Mouse (Mus musculus) ovary, adult 18-20 months (tissue): ENCODE results near the gene BC034090.
"Not testable (repeated sequence)": the region's sequence is repeated elsewhere in the genome, so short reads cannot be mapped to it uniquely, and the experiment has no call there.

Experiments used
- DNase-seq: peaks from one replicate; pipeline ENCODE4 v3.0.0; 2022; ENCODE audit warnings: low spot score, mixed read lengths

The BC034090 gene

DNA sequence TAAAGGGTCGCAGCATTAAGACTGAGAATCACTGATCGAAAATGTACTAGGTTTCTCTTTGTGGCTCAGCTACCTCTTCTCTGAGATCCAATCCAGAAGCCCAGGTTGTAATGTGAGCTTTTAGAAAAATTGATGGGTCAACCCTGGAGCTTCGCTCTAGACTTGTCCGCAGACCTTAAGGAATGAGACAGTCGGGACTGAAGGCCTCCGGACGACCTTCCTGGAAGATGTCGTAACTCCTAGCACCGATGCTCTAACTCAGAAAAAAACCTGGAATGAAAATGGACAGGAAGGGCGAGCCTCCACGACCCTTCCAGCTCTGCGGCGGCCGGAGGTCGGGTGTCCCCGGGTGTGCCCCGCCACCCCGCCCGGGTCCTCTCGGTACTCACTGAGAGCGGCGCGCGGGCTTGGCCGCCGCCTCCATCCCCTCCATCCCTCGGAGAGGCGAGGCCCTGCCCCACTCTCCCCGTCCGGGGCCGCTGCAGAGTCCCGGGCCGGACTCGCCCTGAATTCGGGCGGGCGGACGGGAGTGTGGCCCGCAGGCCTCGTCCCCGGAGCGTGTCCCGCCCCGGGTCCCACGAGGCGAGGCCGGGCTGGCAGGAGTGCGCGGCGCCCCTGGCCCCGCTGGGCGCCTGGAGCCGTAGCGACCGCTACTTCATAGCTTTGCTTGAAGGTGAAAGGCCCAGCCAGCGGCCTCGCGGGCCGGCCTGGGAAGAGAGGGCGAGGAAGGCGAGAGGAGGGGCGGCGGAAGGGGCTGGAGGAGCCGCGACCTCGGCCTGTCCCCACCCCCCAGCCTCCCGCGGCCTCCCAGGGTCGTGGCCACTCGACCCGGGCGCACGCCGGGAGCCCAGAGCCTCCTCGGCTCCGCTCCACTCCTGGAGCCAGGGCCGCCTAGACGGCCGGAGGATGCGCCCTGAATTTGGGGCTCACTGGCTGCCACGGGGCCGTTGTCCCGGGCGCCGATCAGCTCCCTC lies at the start of gene BC034090:
TSS of gene BC034090 (minus strand) at position 648 of the 974 bp plus-strand sequence.
- peak; percentile 59 for DNase-seq

- DNase-seq = no peak
Measured at GRCm38 (mm10) chr1:155293446-155293845, 49.2 kb upstream of the BC034090 start.

DNA sequence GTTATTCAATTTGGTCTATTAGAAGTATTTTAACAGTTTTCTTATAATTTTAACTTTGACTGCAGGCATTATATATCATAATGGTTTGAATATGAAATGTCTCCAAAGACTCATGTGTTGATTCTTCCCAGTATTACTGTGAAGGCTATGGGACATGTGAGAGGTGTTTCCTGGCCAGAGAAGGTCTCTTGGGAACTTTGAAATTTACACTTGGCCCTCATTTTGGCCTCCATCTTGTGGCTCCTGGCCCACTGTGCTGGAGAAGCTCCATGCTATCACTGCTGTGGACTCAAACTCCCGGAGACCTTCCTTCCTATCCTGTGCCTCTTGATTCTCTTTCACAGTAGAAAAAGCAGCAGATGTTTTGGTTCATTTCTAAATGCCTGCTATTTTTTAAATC lies 45.2 kb upstream of the BC034090 start:
- no peak for DNase-seq

DNA sequence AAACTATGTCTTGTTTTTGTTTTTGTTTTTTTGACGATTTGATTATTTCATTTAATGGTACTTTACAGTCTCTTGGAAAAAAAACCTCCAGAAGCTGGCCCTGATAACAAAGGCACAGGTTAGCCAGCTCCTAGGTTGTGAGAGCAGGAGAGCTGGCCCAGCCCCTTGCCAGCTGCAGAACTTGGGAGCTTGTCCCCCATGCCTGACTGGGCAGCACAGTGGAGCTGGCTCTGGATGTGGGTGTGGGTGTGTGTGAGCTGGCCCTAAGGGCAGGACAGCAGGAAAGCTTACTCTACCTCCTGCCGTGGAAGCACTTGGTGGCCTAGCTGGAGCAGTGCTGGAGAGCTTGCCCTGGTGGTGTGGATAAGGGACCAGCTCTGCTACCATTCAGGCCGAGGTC lies 43.8 kb upstream of the BC034090 start:
- no peak for DNase-seq

- no peak for DNase-seq
Measured at GRCm38 (mm10) chr1:155283808-155284207, 39.6 kb upstream of the BC034090 start.

DNA sequence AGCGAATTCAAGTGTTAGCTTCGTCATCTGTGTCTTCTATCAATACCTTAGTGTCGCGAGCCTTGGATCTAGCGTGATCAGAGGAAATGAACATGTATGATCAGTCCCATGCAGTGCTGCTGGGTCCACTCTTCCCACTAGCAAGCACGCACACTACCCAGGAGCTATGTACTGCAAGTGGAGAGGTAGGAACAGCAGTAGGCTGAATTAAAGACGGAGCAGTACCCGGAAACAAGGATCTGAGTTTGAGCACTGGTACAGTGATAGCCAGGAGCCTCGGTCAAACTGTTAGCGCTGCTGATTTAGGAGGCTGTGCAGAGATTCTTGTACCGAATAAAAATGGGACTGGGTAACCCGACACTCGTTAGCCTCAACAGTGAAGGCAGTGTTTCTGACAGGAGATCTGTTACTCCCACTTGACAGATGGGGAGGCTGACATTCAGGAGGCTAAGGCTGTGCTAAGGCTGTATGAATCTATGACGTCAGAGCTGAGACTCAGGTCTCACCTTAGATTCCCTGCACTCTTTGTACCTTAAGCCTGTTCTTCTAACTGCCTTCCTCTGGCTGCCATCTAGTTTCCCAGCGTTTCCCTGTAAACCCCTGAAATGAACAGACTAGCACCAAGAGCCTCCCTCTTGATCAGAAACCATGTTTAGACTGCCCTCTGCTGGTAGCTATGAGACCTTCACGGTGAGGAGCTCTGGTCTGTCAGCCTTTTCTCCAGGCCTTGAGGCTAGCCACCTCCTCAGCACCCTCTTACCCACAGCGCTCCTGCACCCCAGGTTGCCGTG lies 37.0 kb upstream of the BC034090 start:
- peak; percentile 52 for DNase-seq

- DNase-seq = no peak
Measured at GRCm38 (mm10) chr1:155280306-155280705, 36.1 kb upstream of the BC034090 start.

- no peak for DNase-seq
Measured at GRCm38 (mm10) chr1:155276381-155277033, 32.3 kb upstream of the BC034090 start.

- DNase-seq = no peak
Measured at GRCm38 (mm10) chr1:155275793-155276192, 31.5 kb upstream of the BC034090 start.

DNA sequence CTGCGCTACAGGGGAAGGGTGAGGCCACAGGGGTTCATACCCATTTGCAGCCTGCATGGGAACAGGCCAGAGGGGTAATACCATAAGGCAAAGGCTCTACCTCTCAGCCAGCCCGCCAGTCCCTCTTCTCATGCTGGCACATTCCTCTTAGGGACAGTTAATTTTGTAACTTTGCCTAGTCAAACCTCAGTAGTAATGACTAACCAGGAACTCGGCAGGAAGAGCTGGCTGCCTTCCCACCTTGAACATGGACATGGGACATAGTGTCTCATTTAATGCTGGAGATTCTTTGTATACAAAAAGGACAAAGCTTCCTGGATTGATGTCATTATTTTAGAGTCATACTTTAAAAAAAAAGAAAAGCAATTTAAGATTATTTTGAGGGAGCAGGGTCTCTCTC lies 30.7 kb upstream of the BC034090 start:
- no peak for DNase-seq

DNA sequence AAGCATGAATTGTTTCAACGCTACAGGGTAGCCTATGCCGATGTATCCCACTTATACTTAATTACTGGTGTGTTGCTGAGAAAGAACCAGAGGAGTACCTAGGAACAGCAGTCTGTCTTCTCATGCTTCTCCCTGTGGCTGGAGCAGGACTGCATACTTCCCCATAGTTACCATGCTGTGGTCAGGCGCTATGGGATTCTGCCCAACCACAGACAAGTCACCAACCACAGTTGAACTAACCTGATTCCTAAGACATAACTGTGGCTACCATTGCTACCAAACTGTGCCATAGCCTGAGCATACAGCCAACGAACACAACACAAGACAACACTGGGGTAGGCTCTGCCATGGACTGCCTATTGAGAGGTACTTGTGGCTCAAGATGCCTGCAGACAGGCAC lies 28.7 kb upstream of the BC034090 start:
- no peak for DNase-seq

DNA sequence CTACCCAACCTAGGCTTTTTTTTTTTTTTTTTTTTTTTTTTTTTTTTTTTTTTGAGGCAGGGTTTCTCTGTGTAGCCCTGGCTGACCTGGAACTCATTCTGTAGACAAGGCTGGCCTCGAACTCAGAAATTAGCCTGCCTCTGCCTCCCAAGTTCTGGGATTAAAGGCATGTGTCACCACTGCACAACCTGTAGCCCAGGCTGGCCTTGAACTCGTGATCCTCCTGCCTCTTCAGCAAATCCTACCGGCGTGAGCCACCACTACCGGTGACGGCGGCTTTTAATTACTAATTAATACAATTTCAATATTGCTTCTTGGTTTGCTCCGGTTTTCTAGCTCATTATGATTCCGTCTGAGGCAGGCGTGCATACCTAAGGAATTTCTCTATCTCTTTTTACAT lies 18.3 kb upstream of the BC034090 start:
- DNase-seq = not testable (repeated sequence)

DNA sequence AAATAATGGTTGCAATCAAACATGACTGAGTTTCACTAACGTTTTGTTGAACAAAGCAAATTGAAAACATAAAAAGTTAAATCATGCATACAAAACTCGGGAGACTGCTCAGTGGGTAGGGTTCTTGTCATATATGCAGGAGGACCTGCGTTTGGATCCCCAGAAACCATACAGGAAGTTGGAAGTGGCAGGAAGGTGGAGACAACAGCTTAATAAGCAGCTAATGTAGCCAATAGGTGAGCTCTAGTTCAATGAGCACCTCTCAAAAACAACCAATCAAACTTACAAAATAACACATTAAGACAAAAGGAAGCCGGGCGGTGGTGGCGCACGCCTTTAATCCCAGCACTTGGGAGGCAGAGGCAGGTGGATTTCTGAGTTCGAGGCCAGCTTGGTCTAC lies 10.1 kb upstream of the BC034090 start:
- no peak for DNase-seq

DNA sequence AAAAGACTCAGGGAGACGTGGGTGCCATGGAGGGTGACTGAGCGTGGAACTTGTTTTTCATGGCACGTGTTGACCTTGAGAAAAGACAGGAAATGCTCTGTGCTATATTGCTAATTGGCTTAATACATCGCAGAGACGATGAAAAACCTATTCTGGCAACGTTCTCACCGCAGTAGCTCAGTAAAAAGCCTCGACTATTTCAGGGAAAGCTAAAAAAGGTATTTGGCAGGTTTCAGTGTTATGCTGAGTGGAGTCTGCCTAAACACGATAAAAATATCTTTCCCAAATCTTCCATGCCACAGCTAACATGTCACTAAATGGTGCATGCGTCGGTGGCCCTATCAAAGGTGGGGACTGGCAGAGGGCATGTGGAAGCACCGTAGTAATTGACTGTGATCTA lies 8.9 kb upstream of the BC034090 start:
- no peak for DNase-seq

DNA sequence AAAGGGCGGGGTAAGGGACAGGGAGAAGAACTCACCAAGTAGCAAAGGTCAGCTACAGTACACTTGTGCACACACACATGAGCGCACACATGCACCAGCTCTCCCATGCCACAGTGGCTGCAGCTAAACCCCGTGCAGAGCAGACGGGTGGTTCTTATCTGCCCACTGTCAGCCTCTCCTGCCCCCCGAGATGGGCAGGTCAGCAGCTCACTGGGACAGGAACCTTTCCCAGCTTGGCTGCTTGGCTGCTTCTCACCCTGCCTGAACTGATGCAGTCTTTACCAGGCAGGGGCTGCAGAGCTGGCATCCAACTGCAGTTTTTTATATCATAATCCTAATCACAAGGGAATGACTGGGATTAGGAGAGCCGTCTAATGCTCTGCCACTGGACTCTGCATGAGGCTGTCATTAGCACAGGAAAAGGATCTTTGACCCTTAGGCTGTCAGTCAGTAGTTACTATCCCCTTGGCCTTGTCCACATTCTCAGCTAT lies 8.4 kb upstream of the BC034090 start:
- no peak for DNase-seq

DNA sequence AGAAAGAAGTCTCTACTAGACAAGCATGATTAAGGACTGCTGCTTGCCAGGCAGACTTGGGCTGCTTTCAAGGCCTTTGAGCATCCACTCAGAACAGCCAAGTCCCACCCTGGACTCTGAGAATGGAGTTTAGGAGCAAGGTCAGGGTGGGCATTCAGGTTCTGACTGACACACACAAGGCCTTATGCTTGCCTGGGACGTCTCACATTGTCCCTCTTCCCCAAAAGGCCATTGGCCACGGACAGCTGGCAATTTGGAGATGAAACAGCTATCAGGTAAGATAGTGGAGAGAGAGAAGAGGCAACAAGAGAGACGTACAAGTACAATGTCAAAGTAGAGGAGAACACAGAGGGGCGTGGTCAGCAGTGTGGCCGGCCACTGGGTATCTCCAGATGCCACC lies 7.4 kb upstream of the BC034090 start:
- DNase-seq = no peak

- no peak for DNase-seq
Measured at GRCm38 (mm10) chr1:155250531-155251135, 6.4 kb upstream of the BC034090 start.

DNA sequence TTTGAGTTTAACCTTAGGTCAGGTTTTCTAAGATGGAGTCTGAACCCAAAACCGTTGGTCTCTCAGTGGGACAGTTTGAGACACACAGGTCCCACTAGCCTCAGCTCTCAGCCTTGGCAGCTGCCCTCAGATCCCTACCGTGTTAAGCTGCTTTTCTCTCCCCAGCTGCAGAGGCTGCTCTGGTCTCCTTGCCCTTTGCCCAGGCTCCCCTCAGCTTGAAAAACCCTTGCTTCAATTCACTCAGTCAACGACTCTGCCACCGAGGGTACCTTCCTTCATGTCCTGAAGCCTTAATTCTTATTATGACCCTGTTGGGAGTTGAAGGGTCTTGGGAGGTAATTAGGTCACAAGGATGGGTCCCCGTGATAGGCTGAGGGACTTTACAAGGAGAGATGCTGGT lies 5.7 kb upstream of the BC034090 start:
- DNase-seq = peak; percentile 0

- peak; percentile 0 for DNase-seq
Measured at GRCm38 (mm10) chr1:155248041-155248440, 3.8 kb upstream of the BC034090 start.

DNA sequence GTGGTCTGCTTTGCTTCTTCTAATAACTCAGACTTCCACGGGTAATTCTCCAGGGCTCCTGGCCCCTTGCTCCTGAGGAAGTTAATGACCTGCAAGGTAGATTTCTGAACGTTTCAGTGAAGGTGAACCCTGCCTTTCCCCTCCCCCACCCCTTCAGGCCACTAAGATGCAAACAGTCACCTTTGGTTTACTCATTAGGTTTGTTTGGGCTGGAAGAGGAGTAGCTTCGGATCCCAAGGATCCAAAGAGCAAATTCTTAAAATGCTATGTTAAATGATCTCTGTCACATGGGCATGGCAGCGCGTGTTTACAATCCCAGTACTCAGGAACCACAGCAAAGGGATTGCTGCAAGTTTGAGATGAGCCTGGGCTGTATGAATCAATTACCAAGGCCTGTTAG lies 3.2 kb upstream of the BC034090 start:
- DNase-seq = peak; percentile 0

- DNase-seq = no peak
Measured at GRCm38 (mm10) chr1:155245516-155245915, 1.3 kb upstream of the BC034090 start.

GRCm38 (mm10) chr1:155244771-155245211 lies 547 bp upstream of the BC034090 start:
- no peak for DNase-seq
